Mouse (Mus musculus) monocyte, adult 59 days (primary cell): ENCODE measurements around the gene Cpsf7. TPM values are rescaled to one million over a fixed set of nuclear protein-coding genes. Genes with fewer than 3 reads are reported as not detected.

ENCODE experiments used
- total RNA-seq, 2 experiments: library from RNA; stranded (reverse); gene quantifications; one replicate each; pipeline ENCODE4 v1.2.4; 2023

Gene Cpsf7
- total RNA-seq, result 100 to 1,000 TPM; 105 to 110 TPM

GRCm38 (mm10) chr19:10525106-10525901 is at the start of gene Cpsf7:
Gene Cpsf7, plus strand, starts transcription at chr19:10525266.

GRCm38 (mm10) chr19:10482703-10483102 is 42.4 kb upstream of the Cpsf7 start, which contains the start of gene Ppp1r32:
Gene Ppp1r32, minus strand, starts transcription at chr19:10482928.

GRCm38 (mm10) chr19:10525910-10526309 is 844 bp downstream of the Cpsf7 start, which contains the start of gene Sdhaf2:
Gene Sdhaf2, minus strand, starts transcription at chr19:10526142.

DNA sequence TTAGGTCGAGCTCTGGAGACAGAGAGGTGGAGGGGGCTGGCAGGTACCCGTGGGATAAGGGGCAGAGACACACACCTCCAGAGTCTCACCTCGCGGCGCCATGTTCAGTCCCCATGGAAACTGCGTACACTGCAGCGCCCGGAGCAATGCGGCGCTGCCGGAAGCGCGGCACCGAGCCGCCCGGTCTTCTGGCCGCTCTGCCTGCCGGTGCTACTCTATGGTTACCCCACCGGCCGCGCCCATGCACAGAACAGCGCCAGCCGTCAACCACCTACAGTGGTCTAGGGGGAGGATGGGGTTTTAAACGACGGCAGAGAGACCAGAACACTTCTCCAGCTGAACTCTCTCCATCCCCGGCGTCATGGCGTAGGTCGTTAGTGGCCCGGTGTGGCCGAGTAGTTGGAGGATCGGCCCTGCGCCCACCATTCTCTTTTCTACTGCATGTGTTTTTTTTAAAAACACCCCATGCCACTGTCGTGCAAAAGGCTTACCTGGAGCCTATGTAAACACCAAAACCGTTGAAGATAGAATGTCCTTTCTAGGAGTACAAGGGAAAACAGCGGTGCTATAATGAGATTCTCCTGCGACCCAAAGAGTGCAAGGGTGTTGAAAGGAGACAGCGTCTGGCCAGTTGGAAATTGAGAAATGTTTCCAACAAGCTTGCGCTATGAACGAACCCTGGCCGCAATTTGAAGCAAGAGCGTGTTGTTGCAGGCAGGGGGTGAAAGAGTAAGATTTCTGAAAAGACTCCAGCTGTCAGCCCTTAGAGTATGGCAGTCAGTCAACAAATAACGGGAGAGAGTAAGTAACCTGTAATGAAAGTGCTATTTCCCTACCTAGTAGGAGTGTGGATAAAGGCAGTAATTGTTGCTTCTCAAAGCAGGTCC is 30.8 kb downstream of the Cpsf7 start, which contains the start of gene Tmem216:
TSS of gene Tmem216 (minus strand) at position 615 of the 887 bp plus-strand sequence.

GRCm38 (mm10) chr19:10576690-10577561 is 51.9 kb downstream of the Cpsf7 start, which contains the start of the genes Cyb561a3 and Tmem138:
Gene Cyb561a3, plus strand, starts transcription at chr19:10577172.
Gene Tmem138, minus strand, starts transcription at chr19:10577362.

Other genes with a start within 250 kb of the Cpsf7 start
- 1 to 10 TPM; 3.9 to 5.4 TPM for gene Dagla, start 220.4 kb upstream of the Cpsf7 start, total RNA-seq
- gene Syt7, start 136.2 kb upstream of the Cpsf7 start, total RNA-seq, result not detected
- not detected for gene Lrrc10b, start 67.8 kb upstream of the Cpsf7 start, total RNA-seq
- 1 to 10 TPM; 2.3 to 3.8 TPM for gene Ppp1r32, start 42.3 kb upstream of the Cpsf7 start, total RNA-seq
- gene Sdhaf2, start 876 bp downstream of the Cpsf7 start, total RNA-seq, result 10 to 100 TPM; 35.0 to 43.7 TPM
- gene Tmem216, start 31.0 kb downstream of the Cpsf7 start, total RNA-seq, result 1 to 10 TPM; 2.8 to 3.1 TPM
- gene Cyb561a3, start 51.9 kb downstream of the Cpsf7 start, total RNA-seq, result 10 to 100 TPM; 30.3 TPM
- 1 to 10 TPM; 1.9 to 4.3 TPM for gene Tmem138, start 52.1 kb downstream of the Cpsf7 start, total RNA-seq
- 100 to 1,000 TPM; 103 to 134 TPM for gene Ddb1, start 80.1 kb downstream of the Cpsf7 start, total RNA-seq
- gene Tkfc, start 80.4 kb downstream of the Cpsf7 start, total RNA-seq, result 1 to 10 TPM; 4.3 to 4.7 TPM
- not detected for gene Vwce, start 108.9 kb downstream of the Cpsf7 start, total RNA-seq
- not detected for gene Pga5, start 152.8 kb downstream of the Cpsf7 start, total RNA-seq
- 10 to 100 TPM; 30.0 to 34.0 TPM for gene Vps37c, start 163.5 kb downstream of the Cpsf7 start, total RNA-seq
- gene Cd5, start 213.7 kb downstream of the Cpsf7 start, total RNA-seq, result 1 to 10 TPM; 1.0 to 1.5 TPM